Mouse (Mus musculus): ENCODE data around the gene Gja3. TPM values are rescaled to one million over a fixed set of nuclear protein-coding genes. Genes with fewer than 3 reads are reported as not detected.
"Not testable (repeated sequence)": the region's sequence is repeated elsewhere in the genome, so short reads cannot be mapped to it uniquely, and the experiment has no call there.

Gene Gja3
- polyA plus RNA-seq, 1 experiment from 2014 or later = 0.50 TPM

DNA sequence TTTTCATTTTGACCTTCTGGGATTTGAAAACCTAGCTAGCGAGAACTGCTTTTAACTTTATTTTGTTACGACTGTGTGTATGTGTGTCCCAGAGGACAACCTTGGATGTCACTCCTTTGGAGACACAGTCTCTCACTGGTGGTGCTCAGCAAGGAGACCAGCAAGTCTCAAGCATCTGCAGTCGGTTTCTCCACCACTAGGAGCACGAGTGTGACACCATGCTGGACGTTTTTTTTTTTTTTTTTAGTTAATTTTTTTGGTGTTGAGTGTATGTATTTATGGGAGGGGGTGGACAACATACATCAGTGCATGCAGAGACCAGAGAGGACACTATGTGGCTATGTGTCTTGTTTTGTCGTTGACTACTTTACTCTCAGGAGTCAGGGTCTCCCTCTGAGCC is 5.2 kb downstream of the Gja3 start:
- ATAC-seq = no peak
- Histone ChIP-seq H3K4me3 (ENCODE audit: low read length) (no peak overlapping the region), H3K27me3 (replicated peaks; ENCODE audit: control insufficient read depth, insufficient read depth, low read length) (peaks cover 25% of the 10 kb centered on the region), H3K4me1 (ENCODE audit: control insufficient read depth, insufficient read depth, low read depth, low read length) (peaks cover 7% of the 10 kb centered on the region), H3K4me2 (ENCODE audit: low read length) (no peak overlapping the region), H3K36me3 (ENCODE audit: control insufficient read depth, insufficient read depth, low read length) (no peaks in the 10 kb centered on the region), H3K27ac (ENCODE audit: low read depth, low read length) (no peak overlapping the region), H3K9ac (ENCODE audit: low read depth, low read length) (no peak overlapping the region), H3K9me3 (ENCODE audit: control insufficient read depth, low read length) (no peaks in the 10 kb centered on the region)
- 65% methylated on average over 6 of the region's 6 CpGs for WGBS

DNA sequence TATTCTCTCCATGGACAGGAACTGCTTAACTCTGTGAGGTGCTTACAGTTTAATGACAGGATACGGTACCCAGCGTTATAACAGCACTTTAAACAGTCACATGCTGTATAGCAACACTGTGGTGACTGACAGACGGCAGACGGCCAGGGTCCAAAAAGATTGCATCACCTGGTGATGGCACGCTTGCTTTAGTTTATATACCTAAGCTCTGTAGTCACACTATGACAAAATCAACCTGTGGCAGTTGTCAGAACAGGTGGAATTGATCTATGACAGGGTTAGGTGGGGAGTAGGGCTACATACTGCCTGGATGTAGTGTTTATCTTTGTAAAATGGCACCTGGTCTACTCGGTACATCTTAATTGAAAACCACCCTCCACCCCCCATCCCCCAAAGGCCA is 14.0 kb downstream of the Gja3 start:
- H3K27ac ChIP-seq (ENCODE audit: low read depth, low read length) = no peak overlapping the region
- ATAC-seq = no peak
- no peak overlapping the region for H3K9ac ChIP-seq (ENCODE audit: low read depth, low read length)
- H3K4me1 ChIP-seq (ENCODE audit: control insufficient read depth, insufficient read depth, low read depth, low read length) = no peaks in the 10 kb centered on the region
- no peaks in the 10 kb centered on the region for H3K36me3 ChIP-seq (ENCODE audit: control insufficient read depth, insufficient read depth, low read length)
- no peak overlapping the region for H3K4me3 ChIP-seq (ENCODE audit: low read length)
- H3K4me2 ChIP-seq (ENCODE audit: low read length) = no peak overlapping the region
- no peaks in the 10 kb centered on the region for H3K9me3 ChIP-seq (ENCODE audit: control insufficient read depth, low read length)
- 84% methylated on average over 6 of the region's 6 CpGs for WGBS
- no peaks in the 10 kb centered on the region for H3K27me3 ChIP-seq (replicated peaks; ENCODE audit: control insufficient read depth, insufficient read depth, low read length)

DNA sequence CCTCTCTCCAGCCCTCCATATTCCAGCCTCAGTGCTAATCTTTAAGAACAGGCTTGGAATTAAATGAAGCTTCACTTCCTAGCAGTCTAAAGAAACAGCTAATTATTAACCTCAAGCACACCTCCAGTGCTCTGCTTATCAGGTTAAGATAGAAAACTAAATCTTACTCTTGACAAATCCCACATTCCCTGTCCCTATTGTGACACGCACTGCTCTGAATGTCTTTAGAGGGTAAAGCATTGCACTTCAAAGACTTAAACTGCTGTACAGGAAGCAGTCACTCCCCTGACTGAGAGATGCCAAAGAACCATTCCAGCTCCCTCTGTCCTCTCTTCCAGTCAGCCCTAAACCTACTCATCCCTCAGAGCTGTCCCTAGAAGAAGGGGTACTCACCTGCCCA is 16.5 kb downstream of the Gja3 start:
- 65% methylated on average over 1 of the region's 1 CpGs for WGBS
- H3K4me2 ChIP-seq (ENCODE audit: low read length) = no peak overlapping the region
- no peak for ATAC-seq
- H3K9me3 ChIP-seq (ENCODE audit: control insufficient read depth, low read length) = no peaks in the 10 kb centered on the region
- no peak overlapping the region for H3K9ac ChIP-seq (ENCODE audit: low read depth, low read length)
- H3K4me1 ChIP-seq (ENCODE audit: control insufficient read depth, insufficient read depth, low read depth, low read length) = no peaks in the 10 kb centered on the region
- H3K4me3 ChIP-seq (ENCODE audit: low read length) = no peak overlapping the region
- H3K27me3 ChIP-seq (replicated peaks; ENCODE audit: control insufficient read depth, insufficient read depth, low read length) = no peaks in the 10 kb centered on the region
- no peaks in the 10 kb centered on the region for H3K36me3 ChIP-seq (ENCODE audit: control insufficient read depth, insufficient read depth, low read length)
- no peak overlapping the region for H3K27ac ChIP-seq (ENCODE audit: low read depth, low read length)

DNA sequence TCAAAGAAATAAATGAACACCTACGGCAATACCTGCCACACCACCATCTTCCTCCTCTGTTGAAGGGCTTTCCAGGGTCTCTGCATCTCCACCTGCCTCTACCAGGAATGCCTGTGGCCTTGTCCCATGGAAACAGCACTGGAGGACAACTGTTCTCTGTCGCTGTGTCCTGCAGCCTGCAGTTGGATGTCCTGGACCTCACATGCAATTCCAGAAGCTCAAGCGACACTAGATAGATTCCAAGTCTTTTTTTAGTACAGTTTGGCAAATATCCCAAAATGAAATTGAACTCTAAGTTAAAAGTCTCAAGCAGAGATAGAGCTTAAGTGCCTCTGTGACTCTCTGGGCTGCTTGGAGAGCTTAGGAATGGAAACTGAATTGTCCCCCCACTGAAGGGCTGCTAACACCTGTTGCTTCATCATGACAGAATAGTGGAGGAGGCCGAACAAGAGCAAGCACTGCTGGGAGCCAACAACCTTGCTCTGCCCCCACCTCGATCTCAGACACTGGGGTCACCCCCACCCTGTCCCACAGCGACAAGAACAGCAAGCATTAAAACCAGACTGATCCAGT is 22.9 kb downstream of the Gja3 start:
- no peaks in the 10 kb centered on the region for H3K27me3 ChIP-seq (replicated peaks; ENCODE audit: control insufficient read depth, insufficient read depth, low read length)
- no peak overlapping the region for H3K27ac ChIP-seq (ENCODE audit: low read depth, low read length)
- H3K36me3 ChIP-seq (ENCODE audit: control insufficient read depth, insufficient read depth, low read length) = no peaks in the 10 kb centered on the region
- no peak overlapping the region for H3K4me3 ChIP-seq (ENCODE audit: low read length)
- no peak overlapping the region for H3K9ac ChIP-seq (ENCODE audit: low read depth, low read length)
- no peak for ATAC-seq
- no peaks in the 10 kb centered on the region for H3K4me1 ChIP-seq (ENCODE audit: control insufficient read depth, insufficient read depth, low read depth, low read length)
- no peaks in the 10 kb centered on the region for H3K9me3 ChIP-seq (ENCODE audit: control insufficient read depth, low read length)
- no peak overlapping the region for H3K4me2 ChIP-seq (ENCODE audit: low read length)
- 85% methylated on average over 6 of the region's 6 CpGs for WGBS

DNA sequence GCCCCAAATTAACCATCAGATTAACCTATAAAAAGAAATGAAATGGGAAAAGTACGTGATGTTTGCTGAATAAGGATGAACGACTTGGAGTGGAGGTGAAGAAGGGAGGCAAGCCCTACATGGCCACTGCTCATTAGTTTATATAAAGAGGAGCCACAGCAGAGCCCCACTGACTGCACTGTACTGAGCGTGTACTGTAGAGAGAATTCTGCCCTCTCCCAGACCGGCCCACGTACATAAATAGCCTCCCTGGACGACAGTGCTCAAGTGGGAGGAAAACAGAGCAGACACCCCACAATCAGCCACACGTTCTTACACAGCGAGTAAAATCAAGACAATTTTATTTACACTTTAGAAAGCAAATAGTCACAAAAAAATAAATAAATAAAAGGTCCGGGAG is 23.8 kb downstream of the Gja3 start:
- Histone ChIP-seq H3K27ac (ENCODE audit: low read depth, low read length) (no peak overlapping the region), H3K9ac (ENCODE audit: low read depth, low read length) (no peak overlapping the region), H3K4me2 (ENCODE audit: low read length) (no peak overlapping the region), H3K4me1 (ENCODE audit: control insufficient read depth, insufficient read depth, low read depth, low read length) (no peaks in the 10 kb centered on the region), H3K4me3 (ENCODE audit: low read length) (no peak overlapping the region), H3K36me3 (ENCODE audit: control insufficient read depth, insufficient read depth, low read length) (no peaks in the 10 kb centered on the region), H3K9me3 (ENCODE audit: control insufficient read depth, low read length) (no peaks in the 10 kb centered on the region), H3K27me3 (replicated peaks; ENCODE audit: control insufficient read depth, insufficient read depth, low read length) (no peaks in the 10 kb centered on the region)
- 83% methylated on average over 9 of the region's 9 CpGs for WGBS
- no peak for ATAC-seq

DNA sequence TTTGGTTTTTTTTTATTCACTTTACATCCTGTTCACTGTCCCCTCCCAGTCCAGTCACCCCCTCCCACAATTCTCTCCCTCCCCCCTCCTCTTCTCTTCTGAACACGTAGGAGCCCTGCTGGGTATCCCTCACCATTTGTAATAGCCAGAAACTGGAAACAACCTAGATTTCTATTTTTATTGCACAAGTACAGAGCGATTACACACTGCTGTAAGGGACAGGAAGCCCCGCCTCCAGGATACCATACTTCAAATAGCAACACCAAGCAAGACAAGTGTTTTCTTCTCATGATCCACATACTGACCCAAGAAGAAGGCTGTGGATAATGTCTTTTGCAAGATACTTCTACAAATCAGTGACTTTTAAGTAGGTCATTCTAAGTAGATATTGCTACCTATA is 25.1 kb downstream of the Gja3 start:
- Histone ChIP-seq H3K4me3 (ENCODE audit: low read length) (no peak overlapping the region), H3K4me2 (ENCODE audit: low read length) (no peak overlapping the region), H3K9ac (ENCODE audit: low read depth, low read length) (no peak overlapping the region), H3K36me3 (ENCODE audit: control insufficient read depth, insufficient read depth, low read length) (no peaks in the 10 kb centered on the region), H3K4me1 (ENCODE audit: control insufficient read depth, insufficient read depth, low read depth, low read length) (no peaks in the 10 kb centered on the region), H3K27me3 (replicated peaks; ENCODE audit: control insufficient read depth, insufficient read depth, low read length) (no peaks in the 10 kb centered on the region), H3K9me3 (ENCODE audit: control insufficient read depth, low read length) (no peaks in the 10 kb centered on the region), H3K27ac (ENCODE audit: low read depth, low read length) (no peak overlapping the region)
- ATAC-seq = no peak
- WGBS = 72% methylated on average over 3 of the region's 3 CpGs

DNA sequence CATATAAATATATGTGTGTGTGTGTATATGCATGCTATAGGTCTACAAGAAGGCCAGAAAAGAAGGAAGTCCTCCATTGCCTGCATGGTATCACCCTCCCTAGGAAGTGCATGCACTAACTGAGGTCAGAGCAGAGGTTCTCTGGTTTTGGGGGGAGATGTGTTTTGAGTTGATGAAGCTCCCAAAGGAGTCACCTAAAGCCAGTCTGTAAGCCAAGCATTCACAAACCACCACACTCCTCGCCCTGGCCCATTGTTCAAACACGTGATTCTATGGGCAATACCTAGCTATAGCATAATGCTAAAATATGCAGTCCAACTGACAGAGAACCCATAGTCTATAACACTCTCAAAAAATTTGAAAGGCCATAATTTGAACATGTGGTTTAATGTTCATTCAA is 39.5 kb downstream of the Gja3 start:
- no peaks in the 10 kb centered on the region for H3K36me3 ChIP-seq (ENCODE audit: control insufficient read depth, insufficient read depth, low read length)
- no peaks in the 10 kb centered on the region for H3K27me3 ChIP-seq (replicated peaks; ENCODE audit: control insufficient read depth, insufficient read depth, low read length)
- 92% methylated on average over 2 of the region's 2 CpGs for WGBS
- no peak overlapping the region for H3K4me3 ChIP-seq (ENCODE audit: low read length)
- ATAC-seq = no peak
- H3K9ac ChIP-seq (ENCODE audit: low read depth, low read length) = no peak overlapping the region
- no peaks in the 10 kb centered on the region for H3K9me3 ChIP-seq (ENCODE audit: control insufficient read depth, low read length)
- H3K27ac ChIP-seq (ENCODE audit: low read depth, low read length) = no peak overlapping the region
- H3K4me1 ChIP-seq (ENCODE audit: control insufficient read depth, insufficient read depth, low read depth, low read length) = no peaks in the 10 kb centered on the region
- H3K4me2 ChIP-seq (ENCODE audit: low read length) = no peak overlapping the region

DNA sequence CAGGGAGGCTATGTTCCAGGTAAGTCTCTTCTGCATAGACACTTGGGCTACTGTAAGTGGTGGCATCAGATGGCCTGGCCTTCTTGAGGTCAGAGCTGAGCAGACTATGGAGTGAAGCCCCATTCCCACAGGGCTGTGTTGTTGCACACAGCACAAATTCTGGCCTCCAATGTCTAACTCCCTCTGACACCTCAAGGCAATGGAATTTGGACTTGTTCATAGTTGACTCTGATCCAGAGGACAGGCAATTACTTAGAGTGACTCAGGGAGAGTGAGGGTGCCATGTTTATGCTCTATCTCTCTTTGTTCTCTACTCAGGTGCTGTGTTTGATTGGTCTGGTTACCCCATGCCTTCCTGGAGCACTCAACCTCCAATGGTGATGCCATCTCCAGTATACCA is 41.1 kb downstream of the Gja3 start:
- H3K27ac ChIP-seq (ENCODE audit: low read depth, low read length); H3K36me3 ChIP-seq (ENCODE audit: control insufficient read depth, insufficient read depth, low read length); H3K4me2 ChIP-seq (ENCODE audit: low read length); H3K27me3 ChIP-seq (replicated peaks; ENCODE audit: control insufficient read depth, insufficient read depth, low read length); ATAC-seq; H3K9me3 ChIP-seq (ENCODE audit: control insufficient read depth, low read length); H3K4me1 ChIP-seq (ENCODE audit: control insufficient read depth, insufficient read depth, low read depth, low read length); H3K9ac ChIP-seq (ENCODE audit: low read depth, low read length); H3K4me3 ChIP-seq (ENCODE audit: low read length): not testable (repeated sequence)

DNA sequence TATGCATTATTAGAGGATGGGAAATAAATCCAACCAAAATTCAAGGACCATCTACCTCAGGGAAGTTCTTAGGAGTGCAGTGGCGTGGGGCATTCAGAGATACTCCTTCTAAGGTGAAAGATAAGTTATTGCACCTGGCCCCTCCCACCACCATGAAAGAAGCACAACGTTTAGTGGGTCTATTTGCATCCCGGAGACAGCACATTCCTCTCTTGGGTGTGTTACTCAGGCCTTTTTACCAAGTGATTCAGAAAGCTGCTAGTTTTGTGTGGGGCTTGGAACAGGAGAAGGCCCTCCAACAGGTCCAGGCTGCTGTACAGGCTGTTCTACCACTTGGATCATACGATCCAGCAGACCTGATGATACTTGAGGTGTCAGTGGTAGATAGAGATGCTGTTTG is 69.3 kb downstream of the Gja3 start:
- Histone ChIP-seq H3K27ac (ENCODE audit: low read depth, low read length) (no peak overlapping the region), H3K4me1 (ENCODE audit: control insufficient read depth, insufficient read depth, low read depth, low read length) (no peaks in the 10 kb centered on the region), H3K36me3 (ENCODE audit: control insufficient read depth, insufficient read depth, low read length) (no peaks in the 10 kb centered on the region), H3K4me3 (ENCODE audit: low read length) (no peak overlapping the region), H3K9me3 (ENCODE audit: control insufficient read depth, low read length) (no peaks in the 10 kb centered on the region), H3K4me2 (ENCODE audit: low read length) (no peak overlapping the region), H3K27me3 (replicated peaks; ENCODE audit: control insufficient read depth, insufficient read depth, low read length) (no peaks in the 10 kb centered on the region), H3K9ac (ENCODE audit: low read depth, low read length) (no peak overlapping the region)
- 86% methylated on average over 4 of the region's 4 CpGs for WGBS
- no peak for ATAC-seq
